Mouse (Mus musculus) embryonic facial prominence, embryonic 15.5 days (tissue): Measurements from ENCODE around the gene Pheta2. TPM values are rescaled to one million over a fixed set of nuclear protein-coding genes. Genes with fewer than 3 reads are reported as not detected.

Source experiments
- ATAC-seq: fragments of 200-750 bp; cut with Nextera tagmentation; 2 replicates; pipeline ENCODE4 v1.8.0; 2017; ENCODE audit warnings: low read depth, moderate TSS enrichment; ENCODE audit not compliant: insufficient number of reproducible peaks, low FRiP score, low TSS enrichment
- H3K27ac ChIP-seq: fragments of 300-500 bp; sonication (generic); replicated peaks from 2 replicates; pipeline ENCODE4 v1.5.1; 2015; ENCODE audit warnings: mild to moderate bottlenecking, inconsistent platforms
- H3K27me3 ChIP-seq: fragments of 300-500 bp; sonication (generic); 2 replicates; pipeline ENCODE4 v1.6.1; 2015; ENCODE audit warnings: inconsistent platforms
- H3K36me3 ChIP-seq: fragments of 300-500 bp; sonication (generic); 2 replicates; pipeline ENCODE4 v1.6.1; 2015; ENCODE audit warnings: mild to moderate bottlenecking, inconsistent platforms
- H3K4me1 ChIP-seq: fragments of 300-500 bp; sonication (generic); 2 replicates; pipeline ENCODE4 v1.6.1; 2015; ENCODE audit warnings: inconsistent platforms
- H3K4me2 ChIP-seq: fragments of 300-500 bp; sonication (generic); replicated peaks from 2 replicates; pipeline ENCODE4 v1.6.1; 2015; ENCODE audit warnings: mild to moderate bottlenecking, inconsistent platforms
- H3K4me3 ChIP-seq: fragments of 300-500 bp; sonication (generic); replicated peaks from 2 replicates; pipeline ENCODE4 v1.5.1; 2015; ENCODE audit warnings: mild to moderate bottlenecking, inconsistent platforms
- H3K9ac ChIP-seq: fragments of 300-500 bp; sonication (generic); 2 replicates; pipeline ENCODE4 v1.6.1; 2015; ENCODE audit warnings: inconsistent platforms
- H3K9me3 ChIP-seq: fragments of 300-500 bp; sonication (generic); replicated peaks from 2 replicates; pipeline ENCODE4 v1.6.1; 2016; ENCODE audit warnings: inconsistent platforms
- WGBS: fragments of 180-500 bp; shearing (Covaris S2); methylation state at CpG from one replicate; pipeline ENCODE4 v1.1.7; 2015; 5-methylcytosine and 5-hydroxymethylcytosine counted together
- polyA plus RNA-seq: library from polyadenylated mRNA; unstranded; fragments of >200 nt; fragmentation: Nextera tagmentation; extraction: Ambion mirVana; gene quantifications from 2 replicates; pipeline ENCODE4 v1.2.1, GENCODE M21; 2015

Gene Pheta2
- 23.8 and 24.9 TPM in 2 replicates for polyA plus RNA-seq

- H3K9ac ChIP-seq, result peak within 1 kb of the TSS; percentile 54
- H3K9me3 ChIP-seq, result no peaks in the 10 kb centered on the region
- WGBS, result under 1% methylated on average over 41 of the region's 41 CpGs
- H3K27me3 ChIP-seq, result no peaks in the 10 kb centered on the region
- peaks cover 47% of the 10 kb centered on the region for H3K4me1 ChIP-seq
- H3K27ac ChIP-seq, result peak within 1 kb of the TSS; percentile 85
- peak within 1 kb of the TSS; percentile 70 for H3K4me2 ChIP-seq
- ATAC-seq, result peak; percentile 86
- H3K36me3 ChIP-seq, result peaks cover 33% of the 10 kb centered on the region
- peak within 1 kb of the TSS; percentile 70 for H3K4me3 ChIP-seq
Measured at GRCm38 (mm10) chr15:82338593-82339112, at the start of gene Pheta2, which contains the start of the genes Naga and Smdt1. Gene Pheta2, plus strand, starts transcription at chr15:82338942. Gene Naga, minus strand, starts transcription at chr15:82338925. Gene Smdt1, plus strand, starts transcription at chr15:82338959.

DNA sequence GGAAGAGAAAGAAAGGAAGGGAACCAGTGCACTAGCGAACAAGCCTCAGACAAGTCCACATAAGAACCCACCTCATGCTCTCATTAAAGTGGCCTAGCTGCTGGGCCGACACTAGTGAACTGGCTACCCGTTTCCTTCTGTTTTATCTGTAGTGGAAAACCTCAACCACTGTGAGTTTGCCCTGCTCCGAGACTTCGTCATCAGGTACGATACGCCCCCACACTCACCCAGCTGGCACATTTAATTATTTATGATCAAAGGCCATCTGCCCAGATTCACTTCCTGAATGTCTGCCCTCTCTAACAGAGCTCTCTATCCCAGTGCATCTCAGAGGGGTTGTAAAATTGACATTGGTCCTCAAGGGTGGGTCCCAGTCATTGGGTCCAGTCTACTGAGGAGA lies 48.5 kb upstream of the Pheta2 start:
- peaks cover 11% of the 10 kb centered on the region for H3K4me1 ChIP-seq
- no peak overlapping the region for H3K4me2 ChIP-seq
- H3K9me3 ChIP-seq, result no peaks in the 10 kb centered on the region
- H3K9ac ChIP-seq, result no peak overlapping the region
- WGBS, result 85% methylated on average over 7 of the region's 7 CpGs
- peaks cover 15% of the 10 kb centered on the region; the same call in 1 of the 2 replicates for H3K36me3 ChIP-seq
- no peak for ATAC-seq
- no peak overlapping the region for H3K4me3 ChIP-seq
- no peak overlapping the region for H3K27ac ChIP-seq
- no peaks in the 10 kb centered on the region for H3K27me3 ChIP-seq

DNA sequence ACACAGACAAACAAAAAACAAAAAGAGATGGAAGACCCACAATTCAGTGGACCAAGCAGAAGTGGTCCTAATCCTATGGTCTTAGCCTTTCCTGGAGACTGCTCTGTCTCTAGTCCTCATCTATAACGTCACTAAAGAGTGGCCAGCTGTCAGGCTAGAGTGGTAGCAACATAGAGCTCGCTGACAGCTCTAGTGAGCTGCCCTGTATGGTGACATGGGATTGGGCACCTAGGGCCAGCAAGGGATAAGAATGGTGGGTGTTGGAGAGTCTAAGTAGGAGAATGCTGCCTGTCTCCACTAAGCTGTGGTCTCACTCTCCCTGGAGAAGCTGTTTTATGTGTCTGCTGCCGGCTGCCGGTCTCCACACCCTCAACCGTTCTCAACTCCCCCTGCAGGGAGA lies 45.9 kb upstream of the Pheta2 start:
- Histone ChIP-seq H3K27ac (no peak overlapping the region), H3K9me3 (no peaks in the 10 kb centered on the region), H3K27me3 (no peaks in the 10 kb centered on the region), H3K4me2 (peak overlapping the region; percentile 26; the same call in 1 of the 2 replicates), H3K36me3 (peaks cover 4% of the 10 kb centered on the region; the same call in 1 of the 2 replicates), H3K4me1 (peaks cover 11% of the 10 kb centered on the region), H3K9ac (no peak overlapping the region), H3K4me3 (no peak overlapping the region)
- ATAC-seq, result peak; percentile 54; the same call in 1 of the 2 replicates
- WGBS, result 22% methylated on average over 5 of the region's 5 CpGs

- Histone ChIP-seq H3K36me3 (peaks cover 4% of the 10 kb centered on the region; the same call in 1 of the 2 replicates), H3K4me3 (no peak overlapping the region), H3K9ac (no peak overlapping the region), H3K27me3 (no peaks in the 10 kb centered on the region), H3K9me3 (no peaks in the 10 kb centered on the region), H3K27ac (no peak overlapping the region), H3K4me1 (peaks cover 11% of the 10 kb centered on the region), H3K4me2 (peak overlapping the region; percentile 26)
- WGBS, result 13% methylated on average over 7 of the region's 7 CpGs
- peak; percentile 51; the same call in 1 of the 2 replicates for ATAC-seq
Measured at GRCm38 (mm10) chr15:82293271-82293711, 45.5 kb upstream of the Pheta2 start.

- Histone ChIP-seq H3K4me3 (no peak overlapping the region), H3K9me3 (no peaks in the 10 kb centered on the region), H3K27me3 (no peaks in the 10 kb centered on the region), H3K4me1 (peaks cover 13% of the 10 kb centered on the region), H3K36me3 (peaks cover 1% of the 10 kb centered on the region; the same call in 1 of the 2 replicates), H3K4me2 (no peak overlapping the region), H3K9ac (no peak overlapping the region), H3K27ac (no peak overlapping the region)
- no peak for ATAC-seq
- WGBS, result 46% methylated on average over 8 of the region's 8 CpGs
Measured at GRCm38 (mm10) chr15:82294059-82294458, 44.7 kb upstream of the Pheta2 start.

- WGBS, result 61% methylated on average over 39 of the region's 39 CpGs
- no peak within 1 kb of the TSS for H3K4me3 ChIP-seq
- peak within 1 kb of the TSS; percentile 17; the same call in 1 of the 2 replicates for H3K4me2 ChIP-seq
Measured at GRCm38 (mm10) chr15:82298764-82299561, 39.8 kb upstream of the Pheta2 start, which contains the start of gene Wbp2nl. Gene Wbp2nl, plus strand, starts transcription at chr15:82298954.

DNA sequence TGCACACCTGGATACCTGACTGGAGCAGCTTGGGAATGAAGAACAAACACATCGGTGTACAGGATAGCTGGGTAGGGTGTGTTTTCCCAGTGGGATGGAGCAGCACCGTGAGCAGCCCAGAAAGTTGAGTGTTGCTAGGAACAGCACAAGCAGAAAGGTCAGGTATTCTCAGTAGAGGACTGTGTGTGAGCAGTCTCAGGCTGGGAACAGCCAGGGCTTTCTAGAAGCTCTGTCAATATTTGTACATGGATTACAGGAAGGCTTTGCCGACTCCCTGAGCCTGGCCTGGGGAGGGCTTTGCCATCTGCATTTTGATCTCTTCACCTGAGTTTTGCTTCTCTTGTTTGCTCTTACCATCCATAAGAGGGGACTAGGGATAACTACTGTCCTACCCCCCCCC lies 31.6 kb upstream of the Pheta2 start:
- Histone ChIP-seq H3K4me2 (no peak overlapping the region), H3K4me3 (no peak overlapping the region), H3K36me3 (no peaks in the 10 kb centered on the region), H3K9ac (no peak overlapping the region), H3K27ac (no peak overlapping the region), H3K4me1 (no peaks in the 10 kb centered on the region), H3K9me3 (no peaks in the 10 kb centered on the region), H3K27me3 (no peaks in the 10 kb centered on the region)
- no peak for ATAC-seq
- 73% methylated on average over 3 of the region's 3 CpGs for WGBS

More at GRCm38 (mm10) chr15:82298764-82299561, 39.8 kb upstream of the Pheta2 start, which contains the start of gene Wbp2nl:
- no peaks in the 10 kb centered on the region for H3K9me3 ChIP-seq
- no peak within 1 kb of the TSS for H3K9ac ChIP-seq
- no peaks in the 10 kb centered on the region for H3K36me3 ChIP-seq
- no peaks in the 10 kb centered on the region for H3K27me3 ChIP-seq
- no peak within 1 kb of the TSS for H3K27ac ChIP-seq
- 0 out of 2 replicates have a peak, but pooled peaks cover 6% of the 10 kb centered on the region for H3K4me1 ChIP-seq
- ATAC-seq, result no peak

GRCm38 (mm10) chr15:82308416-82308815 lies 30.3 kb upstream of the Pheta2 start:
- H3K36me3 ChIP-seq, result no peaks in the 10 kb centered on the region

DNA sequence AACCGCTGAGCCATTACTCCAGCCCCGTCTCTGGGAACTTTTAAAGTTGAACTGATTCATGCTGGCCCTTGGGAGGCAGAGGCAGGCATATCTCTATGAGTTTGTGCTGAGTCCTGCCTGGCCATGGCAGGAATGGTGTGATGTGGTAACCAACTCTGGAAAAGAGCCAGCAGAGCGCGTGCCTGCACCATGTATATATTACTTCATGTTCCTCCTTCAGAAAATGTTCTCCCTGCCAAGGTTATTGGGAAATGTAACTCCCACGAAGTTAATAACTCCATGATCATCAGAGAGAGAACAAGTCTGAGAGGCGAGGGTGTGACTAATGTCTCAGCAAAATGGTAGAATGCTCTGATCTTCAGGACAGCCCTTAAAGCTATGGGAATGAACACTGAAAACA lies 20.9 kb upstream of the Pheta2 start:
- Histone ChIP-seq H3K36me3 (no peaks in the 10 kb centered on the region), H3K4me2 (no peak overlapping the region), H3K27me3 (no peaks in the 10 kb centered on the region), H3K27ac (no peak overlapping the region), H3K4me3 (no peak overlapping the region), H3K9me3 (no peaks in the 10 kb centered on the region), H3K9ac (no peak overlapping the region), H3K4me1 (no peaks in the 10 kb centered on the region)
- 75% methylated on average over 6 of the region's 6 CpGs for WGBS
- no peak for ATAC-seq

More at GRCm38 (mm10) chr15:82308416-82308815, 30.3 kb upstream of the Pheta2 start:
- no peak for ATAC-seq
- Histone ChIP-seq H3K4me2 (no peak overlapping the region), H3K27me3 (no peaks in the 10 kb centered on the region), H3K4me3 (no peak overlapping the region), H3K9me3 (no peaks in the 10 kb centered on the region), H3K9ac (no peak overlapping the region), H3K4me1 (no peaks in the 10 kb centered on the region), H3K27ac (no peak overlapping the region)
- 39% methylated on average over 3 of the region's 3 CpGs for WGBS

GRCm38 (mm10) chr15:82319613-82320012 lies 19.1 kb upstream of the Pheta2 start:
- no peak for ATAC-seq
- no peak overlapping the region for H3K9ac ChIP-seq
- H3K9me3 ChIP-seq, result no peaks in the 10 kb centered on the region
- H3K27ac ChIP-seq, result no peak overlapping the region
- 32% methylated on average over 1 of the region's 1 CpGs for WGBS
- H3K4me3 ChIP-seq, result no peak overlapping the region
- H3K36me3 ChIP-seq, result no peaks in the 10 kb centered on the region
- H3K4me2 ChIP-seq, result no peak overlapping the region
- H3K4me1 ChIP-seq, result 0 out of 2 replicates have a peak, but pooled peaks cover 4% of the 10 kb centered on the region
- H3K27me3 ChIP-seq, result no peaks in the 10 kb centered on the region

DNA sequence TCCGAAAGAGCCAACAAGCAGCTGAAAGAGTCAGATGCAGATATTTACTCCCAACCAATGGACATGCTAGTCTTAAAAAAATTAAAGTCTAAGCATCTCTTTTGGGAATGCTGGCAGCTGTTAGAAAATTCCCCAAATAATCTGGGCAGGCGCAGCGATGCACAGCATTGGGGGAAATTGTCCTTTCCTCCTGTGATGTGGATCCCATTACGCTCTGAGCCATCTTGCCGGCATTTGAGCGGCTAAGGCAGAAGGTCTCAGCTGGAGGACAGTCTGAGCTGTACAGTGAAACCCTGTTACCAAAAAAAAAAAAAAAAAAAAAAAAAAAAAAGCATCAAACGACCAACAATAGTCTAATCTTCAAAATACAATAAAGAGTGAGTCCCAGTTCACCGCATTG lies 16.5 kb upstream of the Pheta2 start:
- Histone ChIP-seq H3K27ac (no peak overlapping the region), H3K4me2 (no peak overlapping the region), H3K27me3 (no peaks in the 10 kb centered on the region), H3K4me1 (0 out of 2 replicates have a peak, but pooled peaks cover 4% of the 10 kb centered on the region), H3K4me3 (no peak overlapping the region), H3K36me3 (no peaks in the 10 kb centered on the region), H3K9ac (no peak overlapping the region), H3K9me3 (no peaks in the 10 kb centered on the region)
- ATAC-seq, result no peak
- 50% methylated on average over 8 of the region's 8 CpGs for WGBS
